Mouse (Mus musculus) CD4-positive, CD25-positive, alpha-beta regulatory T cell (primary cell): ENCODE results near the gene Gm5640. TPM values are rescaled to one million over a fixed set of nuclear protein-coding genes. Genes with fewer than 3 reads are reported as not detected.

Experiments used
- polyA plus RNA-seq: library from polyadenylated mRNA; unstranded; fragments of 100-300 nt; shearing (Covaris generic); gene quantifications from one replicate; pipeline ENCODE4 v1.2.1, GENCODE M21; 2017

Gene Gm5640
- polyA plus RNA-seq, result not detected

DNA sequence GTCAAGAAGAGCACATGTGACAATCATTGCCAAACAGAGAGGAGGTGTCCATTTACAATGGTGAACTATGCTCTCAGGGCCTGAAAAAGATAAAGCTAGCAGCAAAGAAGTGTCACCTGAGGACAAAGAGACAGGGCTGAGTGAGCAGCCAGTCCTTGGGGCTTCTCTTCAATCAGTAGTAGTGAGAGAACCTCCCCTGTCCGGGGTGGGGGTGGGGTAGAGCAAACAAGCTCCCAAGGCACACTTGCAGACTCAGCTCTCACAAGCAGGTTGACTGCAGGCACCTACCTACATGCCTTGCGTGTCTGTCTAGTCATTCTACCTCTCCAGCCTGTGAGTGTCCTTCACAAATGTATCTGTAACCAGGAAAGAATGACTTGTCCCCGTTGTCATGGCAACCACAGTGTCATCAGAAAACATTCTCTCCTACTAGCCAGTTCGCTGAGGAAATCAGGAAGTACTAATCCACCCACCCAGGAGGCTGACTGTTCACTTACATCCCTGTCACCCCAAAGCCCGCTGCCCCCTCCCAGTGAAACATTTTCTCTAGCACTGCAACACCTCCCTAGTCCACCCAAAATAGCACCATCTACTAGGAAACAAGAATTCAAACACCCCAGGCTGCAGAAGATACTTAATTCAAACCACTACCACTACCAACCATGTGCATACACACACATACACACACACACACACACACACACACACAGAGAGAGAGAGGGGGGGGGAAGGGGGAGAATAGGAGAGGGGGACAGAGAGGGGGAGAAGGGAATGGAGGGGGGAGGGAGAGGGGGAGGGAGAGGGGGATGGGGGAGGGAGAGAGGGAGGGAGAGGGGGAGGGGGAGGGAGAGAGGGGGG lies at the start of gene Gm5640:
Gene Gm5640 (minus strand): TSS at position 170 of the 858 bp plus-strand sequence.

DNA sequence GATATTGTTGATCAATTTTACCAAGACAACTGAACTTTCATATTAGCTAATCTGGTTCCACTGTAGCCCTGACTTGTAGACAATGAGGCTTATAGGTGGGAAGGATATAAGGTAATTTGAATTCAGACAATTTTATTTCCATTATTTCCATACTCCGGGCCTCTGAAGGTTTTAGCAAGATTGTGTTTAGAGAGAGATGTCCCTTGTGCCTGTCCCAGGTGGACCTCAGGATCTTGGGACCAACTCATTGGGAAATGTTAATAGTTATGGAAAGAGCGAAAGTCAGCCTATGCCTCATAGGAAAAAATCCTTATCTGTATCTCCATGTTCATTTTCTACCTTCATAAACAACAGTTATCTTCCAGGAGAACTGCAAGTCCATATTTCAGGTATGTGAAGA lies 53.1 kb downstream of the Gm5640 start, which contains the start of gene Olfr1325:
Gene Olfr1325 (plus strand): TSS at position 301 of the 400 bp plus-strand sequence.

Other genes starting within 250 kb of the Gm5640 start
- 57.8 TPM for gene G6pdx, start 216.4 kb downstream of the Gm5640 start, polyA plus RNA-seq
- gene Gm6880, start 164.2 kb downstream of the Gm5640 start, polyA plus RNA-seq, result not detected
- 0.05 TPM for gene Olfr1326-ps1, start 70.7 kb downstream of the Gm5640 start, polyA plus RNA-seq
- not detected for gene Olfr1325, start 53.0 kb downstream of the Gm5640 start, polyA plus RNA-seq
- not detected for gene Gm6890, start 95.3 kb upstream of the Gm5640 start, polyA plus RNA-seq
- gene Gm5936, start 191.6 kb upstream of the Gm5640 start, polyA plus RNA-seq, result not detected